Comparison of ENCODE assay signal across 28 mouse cellular contexts in genomic region chr14:23057228-23057976, GRCm38 (mm10).
DNase-seq lines count a peak whose midpoint lies in the region; ATAC-seq and TF ChIP-seq lines count a peak whose summit lies in the region.
"Had no signal": no experiment of that assay in that cellular context is flagged by ENCODE, and none has a peak within 500 bp of the region (broad histone marks: within the 10 kb centered on the region; RNA-seq: fewer than 3 reads in every experiment).

No protein-coding gene starts in this region.

- H3K4me3 ChIP-seq in kidney, postnatal 0 days (replicated peaks; ENCODE audit: low read depth, low read length), result no peak overlapping the region
- H3K4me3 ChIP-seq in lung, embryonic 15.5 days, result no peak overlapping the region
- no peak overlapping the region for H3K4me3 ChIP-seq in lung, postnatal 0 days (ENCODE audit: low read depth, low read length)
- H3K4me3 ChIP-seq: embryonic facial prominence, embryonic 10.5 days; embryonic facial prominence, embryonic 12.5 days; forebrain, embryonic 10.5 days; forebrain, embryonic 12.5 days had no signal

- no peak for TF ChIP-seq EP300 in lung, postnatal 0 days (IDR thresholded peaks at IDR 0.05)

- no peak overlapping the region for H3K27ac ChIP-seq in kidney, postnatal 0 days
- H3K27ac ChIP-seq in lung, embryonic 15.5 days, result peak overlapping the region; percentile 36; the same call in 1 of the 2 replicates
- H3K27ac ChIP-seq in lung, postnatal 0 days (ENCODE audit: low read length), result no peak overlapping the region
- H3K27ac ChIP-seq: embryonic facial prominence, embryonic 10.5 days; embryonic facial prominence, embryonic 12.5 days; forebrain, embryonic 10.5 days; forebrain, embryonic 12.5 days had no signal

- DNase-seq in kidney, postnatal 0 days (ENCODE audit: low spot score), result peak; percentile 22
- no peak for DNase-seq in kidney, postnatal 10 days
- DNase-seq in lung, postnatal 36 days, result no peak
- peak; percentile 23 for DNase-seq in lung, postnatal 0 days (ENCODE audit: low spot score)
- DNase-seq in lung, postnatal 14 days, result no peak
- DNase-seq in fibroblast of lung, adult 2 months (ENCODE audit: low read depth), result peak; percentile 37
- DNase-seq in MN1 (ENCODE audit: low spot score), result no peak
- DNase-seq: adrenal gland, adult 8-10 months; adrenal gland, postnatal 14 days; adrenal gland, postnatal 36 days; B cell, adult 2 months; cerebellum, adult 11-12 months; cerebellum, adult 2 months; cerebellum, adult 9-10 months; cerebellum, postnatal 10 days; cerebellum, postnatal 25 days had no signal

- no peaks in the 10 kb centered on the region for H3K4me1 ChIP-seq in kidney, postnatal 0 days (replicated peaks; ENCODE audit: insufficient read depth, low read length)
- peaks cover 13% of the 10 kb centered on the region for H3K4me1 ChIP-seq in lung, embryonic 15.5 days
- H3K4me1 ChIP-seq in lung, postnatal 0 days (ENCODE audit: insufficient read depth, low read depth, low read length), result no peaks in the 10 kb centered on the region
- H3K4me1 ChIP-seq: embryonic facial prominence, embryonic 12.5 days had no signal

- H3K9me3 ChIP-seq in kidney, postnatal 0 days (replicated peaks; ENCODE audit: low read length), result no peaks in the 10 kb centered on the region
- H3K9me3 ChIP-seq in lung, embryonic 15.5 days, result no peaks in the 10 kb centered on the region
- no peaks in the 10 kb centered on the region for H3K9me3 ChIP-seq in lung, postnatal 0 days (ENCODE audit: low read length)
- H3K9me3 ChIP-seq: embryonic facial prominence, embryonic 10.5 days; embryonic facial prominence, embryonic 12.5 days; forebrain, embryonic 10.5 days; forebrain, embryonic 12.5 days had no signal

- no peak for TF ChIP-seq CTCF in kidney, postnatal 0 days (IDR thresholded peaks at IDR 0.05; ENCODE audit: low read depth)
- no peak for TF ChIP-seq CTCF in lung, postnatal 0 days (IDR thresholded peaks at IDR 0.05)

- H3K27me3 ChIP-seq in kidney, postnatal 0 days (ENCODE audit: insufficient read depth, low read length), result no peaks in the 10 kb centered on the region
- no peaks in the 10 kb centered on the region for H3K27me3 ChIP-seq in lung, embryonic 15.5 days
- no peaks in the 10 kb centered on the region for H3K27me3 ChIP-seq in lung, postnatal 0 days (replicated peaks; ENCODE audit: insufficient read depth, low read length)
- H3K27me3 ChIP-seq: CH12.LX; embryonic facial prominence, embryonic 12.5 days; forebrain, embryonic 12.5 days had no signal

- no peaks in the 10 kb centered on the region for H3K36me3 ChIP-seq in kidney, postnatal 0 days (ENCODE audit: insufficient read depth, low read length)
- no peaks in the 10 kb centered on the region for H3K36me3 ChIP-seq in lung, embryonic 15.5 days
- H3K36me3 ChIP-seq in lung, postnatal 0 days (ENCODE audit: insufficient read depth, low read length), result no peaks in the 10 kb centered on the region
- H3K36me3 ChIP-seq: embryonic facial prominence, embryonic 10.5 days; embryonic facial prominence, embryonic 12.5 days; forebrain, embryonic 10.5 days; forebrain, embryonic 12.5 days; G1E had no signal

- WGBS in kidney, postnatal 0 days, result 67% methylated on average over 6 of the region's 6 CpGs
- 38% methylated on average over 6 of the region's 6 CpGs for WGBS in lung, embryonic 15.5 days
- 46% methylated on average over 6 of the region's 6 CpGs for WGBS in lung, postnatal 0 days

- no peak for ATAC-seq in kidney, postnatal 0 days (replicated peaks; ENCODE audit: low FRiP score, low read depth)
- ATAC-seq in lung, embryonic 15.5 days (ENCODE audit: borderline replicate concordance, extremely low read depth, low FRiP score, low TSS enrichment), result peak; percentile 73; the same call in 1 of the 2 replicates
- ATAC-seq in lung, postnatal 0 days, result no peak
- ATAC-seq: activated CD4-positive, CD25-positive, alpha-beta regulatory T cell, adult 4 months; CD4-positive, CD25-positive, alpha-beta regulatory T cell, adult 4 months; forebrain, embryonic 14.5 days; forebrain, embryonic 16.5 days; Patski had no signal

- no peak overlapping the region for H3K4me2 ChIP-seq in kidney, postnatal 0 days (ENCODE audit: low read length)
- no peak overlapping the region for H3K4me2 ChIP-seq in lung, embryonic 15.5 days
- H3K4me2 ChIP-seq in lung, postnatal 0 days (replicated peaks; ENCODE audit: low read depth, low read length), result no peak overlapping the region
- H3K4me2 ChIP-seq: embryonic facial prominence, embryonic 12.5 days; forebrain, embryonic 12.5 days had no signal

- H3K9ac ChIP-seq in kidney, postnatal 0 days (ENCODE audit: low read depth, low read length), result no peak overlapping the region
- no peak overlapping the region for H3K9ac ChIP-seq in lung, embryonic 15.5 days
- H3K9ac ChIP-seq in lung, postnatal 0 days (replicated peaks; ENCODE audit: low read depth), result no peak overlapping the region
- H3K9ac ChIP-seq: embryonic facial prominence, embryonic 12.5 days; forebrain, embryonic 12.5 days had no signal

Comparison
In these comparisons a context has a peak if more than half of its experiments do, and no peak if none do; other contexts are left out.
1. DNase-seq: peak in kidney, postnatal 0 days (single experiment), lung, postnatal 0 days (single experiment) and fibroblast of lung, adult 2 months (single experiment); none in kidney, postnatal 10 days (single experiment), lung, postnatal 36 days (single experiment), lung, postnatal 14 days (single experiment) and MN1 (single experiment).